Mouse (Mus musculus) brain, embryonic 14.5 days (tissue): Measurements from ENCODE around the gene Eno2.

Experiments used
- CTCF ChIP-seq: fragments of 200-500 bp; IDR thresholded peaks from 2 replicates; pipeline ENCODE4 v1.5.1; 2012; ENCODE audit warnings: inconsistent platforms, mild to moderate bottlenecking, moderate library complexity, borderline replicate concordance; ENCODE audit not compliant: insufficient read depth, insufficient read length; ENCODE audit errors: extremely low read depth
- POLR2A ChIP-seq: fragments of 200-500 bp; IDR thresholded peaks from 2 replicates; pipeline ENCODE4 v1.6.1; 2012; ENCODE audit warnings: mild to moderate bottlenecking, inconsistent platforms, borderline replicate concordance; ENCODE audit not compliant: poor library complexity, insufficient read depth, insufficient read length, severe bottlenecking; ENCODE audit errors: extremely low read depth

DNA sequence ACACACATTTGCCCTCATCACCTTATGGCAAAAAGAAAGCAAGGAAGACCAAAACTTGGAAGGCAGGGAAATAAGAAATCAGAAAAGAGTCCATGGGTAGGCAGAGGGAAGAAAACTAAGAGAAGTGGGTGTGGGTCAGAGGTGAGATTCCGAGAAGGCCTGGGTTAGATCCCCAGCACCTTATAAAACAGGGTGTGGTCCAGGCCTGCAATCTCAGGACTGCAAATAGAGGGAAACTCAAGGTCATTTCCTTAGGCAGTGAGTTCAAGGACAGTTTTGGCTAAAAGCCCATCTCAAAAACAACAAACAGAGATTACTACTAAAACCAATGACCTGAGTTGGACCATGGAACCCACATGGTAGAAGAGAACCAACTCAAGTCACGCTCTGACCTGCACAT lies 15.6 kb downstream of the Eno2 start:
- TF ChIP-seq CTCF (no peak), POLR2A (no peak)
